Mouse (Mus musculus) heart, postnatal 36 days (tissue): ENCODE measurements around the gene Klhl23. TPM values are rescaled to one million over a fixed set of nuclear protein-coding genes. Genes with fewer than 3 reads are reported as not detected.
"Not testable (repeated sequence)": the region's sequence is repeated elsewhere in the genome, so short reads cannot be mapped to it uniquely, and the experiment has no call there.

Source experiments
- DNase-seq, 2 experiments: peaks; one replicate each; pipeline ENCODE4 v3.0.0; 2021 to 2022
- intact Hi-C: fragments of 180-260 bp; cut with DNase I; formaldehyde crosslinking; loops from one replicate; pipeline ENCODE4 v1.15.1; 2025
- total RNA-seq, 2 experiments: library from RNA; stranded (reverse); gene quantifications; 2 replicates each; pipeline ENCODE4 v1.2.3; 2021

Gene Klhl23
- 10 to 100 TPM; 36.4 to 38.9 TPM for total RNA-seq

DNA sequence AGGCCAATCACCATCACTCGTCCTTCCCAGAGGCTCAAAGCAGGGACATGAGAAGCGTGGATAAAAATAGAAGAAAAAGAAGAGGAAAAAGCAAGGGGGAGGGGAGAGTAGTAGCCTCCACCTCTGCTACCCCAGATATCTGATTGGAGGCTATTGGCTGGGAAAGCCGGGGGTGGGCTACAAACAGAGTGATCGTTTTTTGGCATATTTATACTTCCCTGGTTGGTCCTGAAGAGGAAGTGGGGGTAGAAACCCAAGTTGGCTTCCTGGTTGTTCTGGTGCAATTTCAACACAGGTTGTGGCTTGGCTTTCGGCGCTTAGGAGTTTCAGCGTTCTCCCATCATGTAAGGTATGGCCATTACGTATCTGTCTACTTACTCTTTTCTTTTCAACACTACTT lies at the start of gene Klhl23:
Gene Klhl23 (plus strand): TSS at position 234 of the 400 bp plus-strand sequence.
- DNase-seq = peak; percentile 20 to 26
- intact Hi-C loops = loop anchor here (2.0 kb wide), 1 partner anchor 39 kb away; the partner anchor contains the start of gene Ssb

DNA sequence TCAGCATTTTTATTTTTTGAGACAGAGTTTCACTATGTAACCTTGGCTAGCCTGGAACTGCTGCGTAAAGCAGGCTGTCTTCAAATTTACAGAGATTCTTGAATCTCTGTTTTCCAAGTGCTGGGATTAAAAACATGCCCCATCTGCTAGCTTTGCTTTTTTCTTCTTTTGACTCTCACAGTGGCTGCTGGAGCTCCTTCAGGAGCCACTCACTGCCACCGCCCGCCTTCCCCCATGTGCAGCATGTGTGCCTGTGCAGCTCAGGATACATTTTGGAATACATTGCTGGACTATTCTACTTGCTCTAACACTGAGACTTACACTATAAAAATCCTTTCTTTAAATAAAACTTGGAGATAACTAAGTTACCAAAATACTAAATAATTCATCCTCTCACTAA lies 48.4 kb upstream of the Klhl23 start:
- intact Hi-C loops = no loop called here

DNA sequence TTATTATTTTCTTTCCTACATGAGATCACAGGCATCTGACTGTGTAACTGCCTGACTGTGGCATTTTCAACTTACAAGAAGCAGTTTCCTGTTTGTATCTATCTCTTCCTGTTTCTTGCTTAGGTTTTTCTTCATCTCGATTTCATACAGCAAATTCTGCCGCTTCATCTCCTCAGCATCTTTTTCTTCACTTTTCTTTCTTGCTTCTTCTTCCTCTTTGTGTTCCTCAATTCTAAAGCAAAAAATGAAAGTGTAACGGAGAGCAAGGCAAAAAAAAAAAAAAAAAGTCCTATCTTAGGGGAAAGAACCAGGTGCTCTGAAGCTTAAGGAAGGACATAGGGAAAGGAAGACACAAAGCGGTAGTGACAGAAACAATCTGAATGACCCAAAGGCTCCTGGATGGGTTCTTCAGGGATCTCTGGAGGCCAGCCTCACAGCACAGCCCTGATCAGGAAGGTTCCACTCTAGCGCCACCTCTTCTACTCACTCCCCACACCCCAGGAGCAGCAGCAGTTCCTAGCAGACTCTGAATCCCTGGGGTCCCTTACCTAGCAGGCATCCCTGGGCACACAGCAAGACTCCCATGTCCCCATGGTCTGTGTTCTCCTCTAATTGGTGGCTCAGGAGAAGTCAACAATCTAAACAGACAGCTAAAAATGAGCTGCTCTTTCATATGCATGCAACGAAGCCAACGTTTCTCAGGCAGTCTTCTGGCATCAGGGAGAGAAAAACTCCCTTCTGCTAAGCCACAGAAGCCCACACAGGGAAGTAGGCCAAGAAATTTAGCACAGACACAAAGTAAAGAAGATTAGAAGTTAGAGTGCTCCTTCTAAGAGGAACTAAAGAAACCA lies 43.5 kb upstream of the Klhl23 start:
- intact Hi-C loops = loop anchor here (2.0 kb wide), 1 partner anchor 143 kb away; no protein-coding TSS in a partner anchor
- DNase-seq = no peak

More for the DNA sequence above, 48.4 kb upstream of the Klhl23 start:
- DNase-seq = no peak

DNA sequence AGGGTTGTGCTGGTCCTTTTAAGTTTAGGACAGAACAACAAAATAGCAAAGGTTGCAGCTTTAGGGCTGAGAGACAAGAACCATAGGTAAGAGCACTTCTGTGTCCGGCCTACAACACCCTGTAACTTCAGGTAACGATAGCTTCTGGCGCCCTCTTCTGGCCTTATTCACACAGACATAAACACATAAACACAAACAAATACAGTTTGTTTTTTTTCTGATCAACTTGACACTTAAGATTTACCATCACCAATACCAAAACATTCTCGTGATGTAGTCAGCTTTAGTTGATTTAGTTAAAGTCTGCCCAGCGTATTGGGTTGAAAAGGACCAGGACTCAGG lies 42.9 kb upstream of the Klhl23 start:
- intact Hi-C loops = loop anchor here (2.0 kb wide), 1 partner anchor 144 kb away; no protein-coding TSS in a partner anchor

DNA sequence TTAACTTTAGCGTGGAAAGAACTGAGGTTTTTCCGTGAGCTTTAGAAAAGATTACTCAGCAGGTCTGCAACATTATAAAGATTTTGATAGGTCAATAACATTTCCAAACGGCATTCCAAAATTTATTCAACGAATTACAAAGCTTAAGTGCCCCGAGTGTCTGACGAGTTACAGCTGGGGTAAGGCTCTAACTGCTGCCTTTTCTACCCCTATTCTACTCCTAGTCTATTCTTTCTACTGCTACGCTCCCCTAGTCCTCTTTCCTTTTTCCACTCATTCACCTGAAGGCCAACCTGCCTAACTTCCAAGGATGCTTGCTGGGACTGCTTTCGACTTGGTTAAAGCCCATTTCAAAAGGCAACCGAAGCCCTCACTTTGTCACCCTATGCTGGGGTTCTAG lies 32.8 kb upstream of the Klhl23 start:
- intact Hi-C loops = no loop called here
- DNase-seq = no peak

More for the DNA sequence above, 42.9 kb upstream of the Klhl23 start:
- DNase-seq = no peak

DNA sequence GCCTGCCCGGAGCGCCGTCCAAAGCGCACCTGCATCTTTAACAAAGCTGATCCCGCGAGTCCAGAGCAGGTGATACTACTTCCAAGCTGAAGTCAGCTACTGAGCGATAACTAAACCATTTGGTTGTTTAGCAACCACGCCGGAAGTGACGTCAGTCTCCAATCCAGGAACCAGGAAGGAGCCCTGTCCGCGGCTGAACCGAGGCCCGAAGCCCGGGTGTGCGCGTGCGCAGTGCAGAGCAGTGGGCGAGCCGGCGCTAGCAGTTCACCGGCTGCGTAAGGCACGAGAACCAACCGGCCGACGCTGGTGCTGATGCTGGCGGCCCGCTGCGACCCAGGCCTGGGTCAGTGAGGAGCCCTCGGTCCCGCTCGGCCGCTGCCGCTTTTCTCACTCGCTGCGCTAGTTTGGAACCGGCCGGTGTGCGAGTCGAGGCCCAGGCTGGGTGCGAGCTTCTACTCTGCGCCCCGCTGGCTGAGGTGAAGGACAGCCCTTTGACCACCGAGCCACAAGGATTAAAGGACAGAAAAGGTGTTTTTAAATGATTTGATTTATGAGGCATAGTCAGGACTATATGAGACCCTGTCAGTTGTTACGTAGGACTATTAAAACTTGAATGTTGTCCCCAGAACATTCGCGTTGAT lies 32.2 kb upstream of the Klhl23 start, which contains the start of the genes Ccdc173 and Phospho2:
Gene Ccdc173 (minus strand): TSS at position 147 of the 641 bp plus-strand sequence.
Gene Phospho2 (plus strand): TSS at position 195 of the 641 bp plus-strand sequence.
- peak; percentile 97 to 98 for DNase-seq
- intact Hi-C loops = loop anchor here (2.0 kb wide), 2 partner anchors 67 to 155 kb away; partner anchors contain the start of gene Ppig

DNA sequence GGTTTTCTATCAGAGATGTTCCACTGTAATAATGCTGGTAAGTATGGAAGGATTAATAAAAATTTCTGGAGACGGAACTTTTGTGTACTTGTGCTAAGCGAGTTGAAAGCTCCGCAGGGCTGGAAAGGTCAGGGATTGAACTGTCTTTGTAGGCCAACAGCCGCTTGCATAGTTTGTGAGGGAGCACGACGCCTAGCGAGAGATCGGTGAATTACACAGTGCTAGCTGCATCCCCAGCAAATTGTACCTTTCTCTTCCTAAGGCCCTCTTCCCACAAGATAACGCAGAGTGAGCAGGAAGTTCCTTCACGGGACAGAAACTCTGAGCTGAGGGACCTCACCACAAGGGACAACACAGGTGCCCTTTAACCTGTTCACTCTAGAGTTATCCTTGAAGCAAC lies 31.5 kb upstream of the Klhl23 start:
- intact Hi-C loops = loop anchor here (2.0 kb wide), 2 partner anchors 67 to 155 kb away; partner anchors contain the start of gene Ppig
- DNase-seq = peak; percentile 84 to 90

DNA sequence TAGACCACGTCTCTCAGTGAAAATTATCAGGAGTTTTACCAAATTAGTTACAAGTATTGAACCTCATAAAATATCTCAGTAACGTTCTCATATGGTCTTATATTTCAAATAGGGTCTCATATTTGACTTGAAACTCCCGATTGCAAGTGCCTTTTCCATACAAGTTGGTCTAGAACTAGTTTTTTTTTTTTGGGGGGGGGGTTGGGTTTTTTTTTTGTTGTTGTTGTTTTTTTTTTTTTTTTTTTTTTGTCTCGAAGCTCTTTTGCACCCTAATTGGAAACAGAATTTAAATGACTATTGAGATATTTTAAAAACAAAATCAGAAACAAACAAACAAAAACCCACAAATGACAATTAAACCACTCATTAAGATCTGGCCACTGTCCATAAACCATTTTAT lies 31.0 kb upstream of the Klhl23 start:
- DNase-seq = no peak
- intact Hi-C loops = loop anchor here (2.0 kb wide), 2 partner anchors 68 to 156 kb away; partner anchors contain the start of gene Ppig

DNA sequence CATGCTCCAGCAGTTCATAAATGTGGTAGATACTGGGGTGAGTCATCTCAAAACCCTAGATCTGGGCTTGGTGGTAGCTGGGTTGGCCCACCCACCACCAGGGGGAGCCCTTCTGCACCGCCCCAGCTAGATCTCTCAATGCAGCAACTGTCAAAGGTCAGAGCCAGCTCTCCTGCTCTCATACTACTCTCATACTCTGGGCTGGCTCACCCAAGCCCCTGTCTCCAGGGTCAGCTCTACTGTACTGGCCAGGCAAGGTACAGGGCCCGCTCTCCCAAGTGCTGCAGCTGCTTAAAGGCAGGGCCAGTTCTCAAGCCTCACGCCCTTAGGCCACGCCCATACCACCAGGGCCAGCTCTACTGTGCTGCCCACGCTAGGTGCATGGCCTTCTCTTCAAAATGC lies 18.8 kb upstream of the Klhl23 start:
- intact Hi-C loops = loop anchor here (1.0 to 5.0 kb wide), 3 partner anchors 20 to 79 kb away; partner anchors contain the start of gene Ssb
- DNase-seq = peak; percentile 80 to 83

DNA sequence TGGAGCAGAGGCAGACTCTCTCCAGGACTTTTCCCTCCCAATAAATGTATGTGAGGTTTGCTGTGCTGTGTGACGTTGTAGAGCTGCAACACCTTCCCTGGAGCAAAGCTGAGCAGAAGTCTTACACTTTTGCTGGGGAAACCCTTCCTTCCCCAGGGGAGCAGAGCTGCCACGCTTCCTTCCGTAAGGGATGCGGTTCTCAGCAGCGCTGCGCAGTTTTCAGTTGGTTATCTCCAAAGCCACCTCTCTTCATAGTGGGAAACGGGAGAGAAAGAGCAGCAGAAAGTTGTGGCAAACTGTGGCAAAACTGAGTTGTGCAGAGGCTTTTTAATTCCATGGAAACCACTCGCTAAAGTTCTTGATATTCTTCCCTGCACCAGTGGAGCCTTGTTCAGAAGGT lies 18.0 kb upstream of the Klhl23 start:
- intact Hi-C loops = loop anchor here (1.0 to 5.0 kb wide), 3 partner anchors 20 to 79 kb away; partner anchors contain the start of gene Ssb
- no peak for DNase-seq

DNA sequence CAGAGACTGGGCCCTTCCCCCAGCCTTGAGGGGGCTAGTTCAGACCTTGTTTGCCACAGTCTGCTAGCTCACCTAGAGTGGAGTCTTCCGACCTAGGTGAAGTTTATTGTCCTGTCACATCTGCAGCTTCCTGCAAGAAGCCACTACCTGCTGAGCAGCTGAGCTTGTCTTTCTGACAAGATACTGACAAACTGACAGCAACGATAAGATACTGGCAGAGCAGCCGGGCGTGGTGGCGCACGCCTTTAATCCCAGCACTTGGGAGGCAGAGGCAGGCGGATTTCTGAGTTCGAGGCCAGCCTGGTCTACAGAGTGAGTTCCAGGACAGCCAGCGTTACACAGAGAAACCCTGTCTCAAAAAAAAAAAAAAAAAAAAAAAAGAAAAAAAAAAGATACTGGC lies 17.1 kb upstream of the Klhl23 start:
- intact Hi-C loops = loop anchor here (5.0 kb wide), 1 partner anchor 78 kb away; no protein-coding TSS in a partner anchor
- not testable (repeated sequence) for DNase-seq

DNA sequence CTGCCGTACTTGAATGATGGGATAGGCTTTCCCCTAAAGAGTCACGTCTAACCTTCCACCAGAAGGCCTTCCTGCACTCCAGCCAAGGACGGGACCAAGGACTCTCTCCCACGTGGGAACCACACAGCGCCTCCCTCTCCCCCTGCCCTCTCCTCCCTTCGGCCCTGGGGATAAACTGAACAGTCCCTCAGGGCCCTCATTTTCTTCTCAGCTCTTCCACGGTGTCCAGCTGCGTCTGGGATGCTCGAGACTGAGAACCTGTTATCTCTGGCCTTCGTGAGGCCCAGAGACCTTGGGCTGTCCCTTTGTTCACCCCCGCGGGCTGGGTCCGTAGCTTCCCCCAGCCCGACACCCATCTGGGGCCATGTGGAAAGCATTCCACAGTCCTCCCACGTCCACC lies 11.6 kb upstream of the Klhl23 start:
- DNase-seq = no peak
- intact Hi-C loops = no loop called here

DNA sequence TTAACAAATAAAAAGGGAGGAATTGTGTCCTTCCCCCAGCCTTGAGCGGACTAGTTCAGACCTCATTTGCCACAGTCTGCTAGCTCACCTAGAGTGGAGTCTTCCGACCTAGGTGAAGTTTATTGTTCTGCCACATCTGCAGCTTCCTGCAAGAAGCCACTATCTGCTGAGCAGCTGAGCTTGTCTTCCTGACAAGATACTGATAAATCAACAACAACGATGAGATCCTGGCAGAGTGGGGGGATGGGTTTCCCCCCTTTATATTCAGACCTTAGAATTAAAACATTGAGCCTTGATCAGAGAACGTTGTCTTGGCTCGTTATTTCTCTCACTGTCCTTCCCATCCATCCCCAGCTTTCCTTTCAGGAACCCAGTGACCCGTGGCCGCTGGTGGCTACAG lies 10.4 kb upstream of the Klhl23 start:
- intact Hi-C loops, DNase-seq: not testable (repeated sequence)

DNA sequence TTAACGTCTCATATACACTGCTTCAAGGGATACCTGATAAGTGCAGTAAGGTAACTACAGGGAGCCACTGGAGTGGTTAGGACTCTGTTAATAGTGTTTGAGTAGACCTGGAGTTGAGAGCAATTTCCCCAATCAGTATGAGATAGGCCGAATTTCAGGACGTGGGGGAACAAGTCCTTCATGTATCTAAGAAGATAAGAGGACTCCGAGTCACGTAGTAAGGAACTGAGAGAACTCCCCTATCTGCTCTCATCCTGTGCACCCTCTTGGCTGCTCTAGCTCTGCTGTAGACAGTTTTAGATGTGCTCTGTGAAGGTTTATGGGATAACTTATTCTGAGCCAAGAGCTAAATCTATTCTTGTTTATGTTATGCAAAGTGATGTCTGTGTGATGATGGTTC lies 5.2 kb upstream of the Klhl23 start:
- intact Hi-C loops = no loop called here

DNA sequence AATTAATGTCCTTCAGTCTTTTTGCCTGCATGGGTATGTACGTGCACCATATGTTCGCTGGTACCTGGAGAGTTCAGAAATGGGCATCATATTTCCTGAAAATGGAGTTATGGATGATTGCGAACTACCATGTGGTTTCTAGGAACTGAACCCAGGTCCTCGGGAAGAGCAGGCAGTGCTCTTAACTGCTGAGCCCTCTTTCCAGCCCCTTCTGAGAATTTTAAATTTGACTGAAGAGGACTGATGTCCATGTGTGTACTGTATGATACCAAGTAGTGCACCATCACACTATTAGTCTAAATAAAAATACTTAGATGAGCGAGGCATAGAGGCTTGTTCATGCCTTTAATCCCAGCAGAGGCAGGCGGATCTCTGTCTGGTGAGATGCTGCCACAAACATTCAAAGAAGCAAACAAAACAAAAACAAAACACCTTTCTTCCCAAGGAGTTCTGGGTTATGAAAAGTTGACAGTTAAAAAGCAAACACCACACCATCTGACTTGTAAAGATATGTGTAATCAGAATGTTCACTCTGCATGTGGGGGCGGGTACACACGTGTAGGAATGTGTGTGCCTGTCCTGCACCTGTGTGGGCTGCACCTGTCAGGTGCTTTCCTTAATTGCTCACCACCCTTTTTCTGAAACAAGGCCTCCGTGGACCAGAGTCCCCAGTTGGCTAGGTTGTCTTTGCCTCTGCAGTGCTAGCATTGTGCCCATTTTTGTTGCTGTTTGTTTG lies 3.2 kb upstream of the Klhl23 start:
- intact Hi-C loops = no loop called here
- no peak for DNase-seq

More for the DNA sequence above, 5.2 kb upstream of the Klhl23 start:
- no peak for DNase-seq

DNA sequence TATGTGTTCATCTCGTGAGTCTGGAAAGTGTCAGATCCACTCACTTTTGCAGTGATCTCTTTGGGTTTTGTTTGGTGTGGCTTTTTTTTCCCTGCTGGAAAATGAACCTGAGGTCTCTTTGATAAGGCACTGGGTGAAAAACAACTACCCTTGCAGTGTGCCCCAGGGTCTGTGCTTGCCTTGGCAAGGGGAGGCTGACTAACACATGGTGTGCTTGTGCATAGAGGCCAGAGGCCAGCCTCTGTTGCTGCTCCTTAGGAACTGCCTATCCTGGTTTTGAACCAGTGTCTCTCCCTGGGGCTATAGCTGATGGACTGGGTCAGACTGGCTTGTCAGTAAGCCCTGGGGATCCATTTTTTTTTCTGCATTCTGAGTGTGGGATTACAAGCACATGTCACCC lies 1.5 kb upstream of the Klhl23 start:
- intact Hi-C loops = no loop called here

DNA sequence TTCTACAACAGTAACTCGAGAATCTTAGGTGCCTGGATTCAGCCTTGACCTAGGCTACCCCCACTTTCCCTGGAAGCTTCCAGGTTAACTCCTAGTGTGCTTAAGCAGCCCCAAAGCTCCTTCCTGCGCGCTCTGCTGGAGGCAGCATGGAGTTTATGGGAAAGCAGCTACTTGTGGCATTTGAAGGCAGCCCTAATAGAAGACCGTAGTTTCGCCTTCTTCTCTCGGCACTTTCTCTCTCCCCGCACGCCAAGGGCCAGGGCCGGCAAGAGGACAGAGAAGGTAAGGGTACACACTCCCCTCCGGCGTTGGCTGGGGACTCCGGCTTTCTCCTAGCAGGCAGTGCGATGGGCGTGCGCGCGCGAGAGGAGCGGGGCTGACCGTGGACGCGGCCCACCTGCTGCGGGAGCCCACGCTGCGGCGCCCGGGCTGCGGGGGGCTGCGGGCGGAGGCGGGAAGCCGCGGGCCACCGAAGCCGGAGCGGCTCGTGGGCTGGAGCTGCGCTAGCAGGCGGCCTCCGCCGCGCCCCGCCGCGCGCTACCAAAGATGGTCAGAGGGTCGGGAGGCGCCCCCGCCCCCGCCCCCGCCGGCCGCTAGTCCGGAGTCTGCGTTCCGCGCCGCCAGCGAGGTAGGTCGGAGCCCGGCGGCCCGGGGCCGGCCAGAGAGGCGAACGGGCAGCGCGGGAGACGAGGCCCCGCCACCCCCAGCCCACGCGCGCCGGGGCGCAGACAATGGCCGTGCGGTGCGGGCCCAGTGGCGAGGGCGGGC lies 801 bp downstream of the Klhl23 start:
- intact Hi-C loops = loop anchor here (1.0 to 2.0 kb wide), 2 partner anchors 19 to 38 kb away; partner anchors contain the start of gene Ssb
- peak; percentile 42 to 56 for DNase-seq

More for the DNA sequence above, 1.5 kb upstream of the Klhl23 start:
- DNase-seq = no peak

DNA sequence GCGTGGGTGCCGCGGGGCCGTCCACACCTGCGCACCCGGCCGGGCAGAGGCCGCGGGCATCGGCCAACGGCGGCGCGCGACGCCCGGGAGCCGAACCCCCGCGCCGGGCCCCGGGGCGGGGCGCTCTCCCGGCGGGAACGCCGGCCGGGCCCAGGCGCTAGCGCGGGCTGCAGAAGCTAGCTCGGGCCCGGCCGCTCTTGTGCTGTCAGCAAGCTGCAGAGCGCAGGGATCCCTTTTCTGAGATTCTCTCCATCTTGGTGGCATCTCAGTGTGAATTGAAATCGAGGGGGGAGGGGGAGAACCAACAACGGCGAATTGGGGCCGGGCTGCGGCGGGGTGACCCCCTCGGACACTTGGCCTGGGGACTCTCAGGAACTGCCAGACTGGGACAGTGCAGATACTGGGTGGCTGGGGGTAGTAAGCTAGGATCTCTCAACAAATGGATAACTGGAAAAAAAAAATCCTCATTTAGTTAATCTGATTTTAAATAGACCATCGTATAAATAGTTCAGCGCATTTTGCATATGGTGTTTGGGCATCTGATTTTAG lies 1.5 kb downstream of the Klhl23 start:
- peak in 1 of 2 experiments; percentile 32 for DNase-seq
- intact Hi-C loops = loop anchor here (1.0 to 2.0 kb wide), 2 partner anchors 20 to 38 kb away; partner anchors contain the start of gene Ssb

DNA sequence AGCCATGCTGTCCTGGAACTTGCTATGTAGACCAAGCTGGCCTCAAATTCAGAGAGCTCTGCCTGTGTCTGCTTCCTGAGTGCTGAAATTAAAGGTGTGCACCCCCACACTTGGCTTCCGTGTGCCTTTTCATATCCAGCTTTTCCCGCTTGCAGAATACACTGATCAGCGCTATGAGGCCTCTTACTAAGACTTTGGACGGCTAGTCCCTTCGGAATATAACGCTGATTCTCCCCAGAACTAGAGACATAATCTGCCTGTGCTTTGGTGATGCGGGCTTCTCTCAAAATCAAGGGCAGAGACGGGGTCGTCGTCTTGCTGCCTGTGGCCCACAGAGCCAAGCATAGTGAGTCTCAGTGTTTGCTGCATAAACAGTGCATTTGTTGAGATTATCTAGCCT lies 4.2 kb downstream of the Klhl23 start:
- intact Hi-C loops = no loop called here
- no peak for DNase-seq
